Mouse (Mus musculus): ENCODE measurements around the gene Cbr1. TPM values are rescaled to one million over a fixed set of nuclear protein-coding genes. Genes with fewer than 3 reads are reported as not detected.

The Cbr1 gene
- polyA plus RNA-seq, 1 experiment from 2014 or later = 137 TPM

- no peak for ATAC-seq
- Histone ChIP-seq H3K27ac (ENCODE audit: low read length) (no peak overlapping the region), H3K9ac (replicated peaks; ENCODE audit: low read depth, low read length) (no peak overlapping the region), H3K4me1 (replicated peaks; ENCODE audit: control insufficient read depth, insufficient read depth, low read length) (no peaks in the 10 kb centered on the region), H3K36me3 (ENCODE audit: control insufficient read depth, insufficient read depth) (no peaks in the 10 kb centered on the region), H3K27me3 (replicated peaks; ENCODE audit: control insufficient read depth, insufficient read depth, low read length) (no peaks in the 10 kb centered on the region), H3K4me2 (ENCODE audit: low read length) (no peak overlapping the region), H3K9me3 (ENCODE audit: control insufficient read depth, low read length) (no peaks in the 10 kb centered on the region), H3K4me3 (replicated peaks; ENCODE audit: low read length) (no peak overlapping the region)
- WGBS = 84% methylated on average over 5 of the region's 5 CpGs
These were observed 43.0 kb downstream of the Cbr1 start for GRCm38 (mm10) chr16:93648441-93649183.

Other genes with a start within 250 kb of the Cbr1 start
- gene Setd4, start 1.8 kb upstream of the Cbr1 start, polyA plus RNA-seq (2015; fragmentation: Nextera tagmentation; extraction: Ambion mirVana) = 14.5 and 22.5 TPM in 2 replicates
- not detected in 2 replicates for gene Gm5678, start 22.2 kb downstream of the Cbr1 start, polyA plus RNA-seq (2015; fragmentation: Nextera tagmentation; extraction: Ambion mirVana)
- gene Cbr3, start 77.4 kb downstream of the Cbr1 start, polyA plus RNA-seq (2015; fragmentation: Nextera tagmentation; extraction: Ambion mirVana) = 1.4 and 1.6 TPM in 2 replicates
- gene Dop1b, start 106.1 kb downstream of the Cbr1 start, polyA plus RNA-seq (2015; fragmentation: Nextera tagmentation; extraction: Ambion mirVana) = 27.6 and 43.3 TPM in 2 replicates
- 38.2 and 39.7 TPM in 2 replicates for gene Morc3, start 226.3 kb downstream of the Cbr1 start, polyA plus RNA-seq (2015; fragmentation: Nextera tagmentation; extraction: Ambion mirVana)